Mouse (Mus musculus): ENCODE data around the gene Zswim3. TPM values are rescaled to one million over a fixed set of nuclear protein-coding genes. Genes with fewer than 3 reads are reported as not detected.
"Not testable (repeated sequence)": the region's sequence is repeated elsewhere in the genome, so short reads cannot be mapped to it uniquely, and the experiment has no call there.

The Zswim3 gene
- polyA plus RNA-seq, 1 experiment, result 5.9 TPM

DNA sequence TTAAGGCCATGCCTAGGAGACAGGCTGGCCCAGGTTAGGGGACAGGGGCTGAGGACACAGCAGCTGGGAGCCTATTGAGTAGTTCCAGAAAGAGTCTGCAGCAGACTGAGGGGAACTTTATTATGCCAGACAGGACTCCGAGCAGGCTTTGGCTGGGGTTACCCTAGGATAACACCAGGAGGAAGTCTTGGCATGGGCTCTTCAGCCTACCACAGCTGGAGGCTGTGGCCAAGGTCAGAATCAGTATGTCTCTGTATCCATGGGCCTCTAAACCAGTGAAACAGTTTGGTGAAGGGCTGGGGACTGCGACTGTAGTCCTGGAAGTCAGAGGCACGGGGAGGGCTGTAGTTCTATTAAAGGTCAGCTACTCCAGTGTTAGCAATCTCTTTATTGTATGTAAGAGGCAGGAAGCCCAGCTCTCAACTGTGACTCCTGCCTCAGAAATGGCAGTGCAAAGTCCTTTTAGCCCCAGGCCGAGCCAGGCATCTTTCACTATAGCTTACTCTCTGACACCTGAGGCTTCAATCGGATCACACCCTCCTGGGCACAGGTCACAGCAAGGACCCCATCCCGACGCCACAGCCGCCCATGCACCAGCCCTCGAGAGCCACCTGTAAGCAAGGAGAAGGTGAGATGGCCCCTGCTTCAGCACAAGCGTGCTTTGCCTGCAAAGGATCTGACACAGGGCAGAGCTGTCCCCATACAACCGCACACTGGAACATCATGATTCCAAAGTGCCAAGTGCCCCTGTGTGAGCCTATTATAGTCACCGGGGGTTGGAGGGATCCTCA, 12.3 kb upstream of the Zswim3 start:
- Histone ChIP-seq H3K36me3 (ENCODE audit: control insufficient read depth, insufficient read depth, low read length) (peaks cover 27% of the 10 kb centered on the region), H3K4me3 (ENCODE audit: control insufficient read depth, insufficient read depth, low read length) (no peak overlapping the region), H3K4me1 (replicated peaks; ENCODE audit: control insufficient read depth, insufficient read depth, low read length) (no peaks in the 10 kb centered on the region), H3K27ac (ENCODE audit: control insufficient read depth, insufficient read depth, low read length) (no peak overlapping the region), H3K27me3 (ENCODE audit: control insufficient read depth, insufficient read depth, low read length) (no peaks in the 10 kb centered on the region)
- no peak for TF ChIP-seq POLR2A (IDR thresholded peaks at IDR 0.05; ENCODE audit: control insufficient read depth, extremely low read depth, insufficient read depth, low read length, poor library complexity)
- TF ChIP-seq CTCF (IDR thresholded peaks at IDR 0.05; ENCODE audit: borderline replicate concordance, control insufficient read depth, extremely low read depth, insufficient read depth, low read length, poor library complexity), result no peak
- WGBS, result 97% methylated on average over 12 of the region's 12 CpGs
- no peak for DNase-seq

- Histone ChIP-seq H3K36me3 (ENCODE audit: control insufficient read depth, insufficient read depth, low read length) (peaks cover 30% of the 10 kb centered on the region), H3K27ac (ENCODE audit: control insufficient read depth, insufficient read depth, low read length) (no peak overlapping the region), H3K4me1 (replicated peaks; ENCODE audit: control insufficient read depth, insufficient read depth, low read length) (no peaks in the 10 kb centered on the region), H3K27me3 (ENCODE audit: control insufficient read depth, insufficient read depth, low read length) (no peaks in the 10 kb centered on the region), H3K4me3 (ENCODE audit: control insufficient read depth, insufficient read depth, low read length) (no peak overlapping the region)
- no peak; the same call in 1 of the 2 replicates for TF ChIP-seq CTCF (IDR thresholded peaks at IDR 0.05; ENCODE audit: borderline replicate concordance, control insufficient read depth, extremely low read depth, insufficient read depth, low read length, poor library complexity)
- no peak for TF ChIP-seq POLR2A (IDR thresholded peaks at IDR 0.05; ENCODE audit: control insufficient read depth, extremely low read depth, insufficient read depth, low read length, poor library complexity)
- DNase-seq, result peak; percentile 70
- 99% methylated on average over 3 of the region's 3 CpGs for WGBS
Observed at GRCm38 (mm10) chr2:164793236-164793635, 11.7 kb upstream of the Zswim3 start.

DNA sequence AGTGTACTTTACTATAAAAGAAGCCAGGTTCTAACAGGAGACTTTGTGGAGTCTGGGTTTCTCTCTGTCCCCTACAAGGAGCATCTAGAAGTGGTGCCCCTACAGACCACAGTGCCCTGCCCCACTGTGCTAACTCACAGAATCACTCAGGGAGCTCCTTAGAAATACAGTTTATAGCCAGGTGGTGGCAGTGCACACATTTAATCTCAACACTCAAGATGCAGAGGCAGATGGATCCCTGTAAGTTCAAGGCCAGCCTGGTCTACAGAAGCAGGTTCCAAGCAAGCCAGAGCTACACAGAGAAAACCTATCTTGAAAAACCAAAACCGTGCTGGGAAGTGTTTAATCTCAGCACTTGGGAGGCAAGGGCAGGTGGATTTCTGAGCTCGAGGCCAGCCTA, 11.1 kb upstream of the Zswim3 start:
- no peaks in the 10 kb centered on the region for H3K4me1 ChIP-seq (replicated peaks; ENCODE audit: control insufficient read depth, insufficient read depth, low read length)
- no peaks in the 10 kb centered on the region for H3K27me3 ChIP-seq (ENCODE audit: control insufficient read depth, insufficient read depth, low read length)
- no peak overlapping the region for H3K4me3 ChIP-seq (ENCODE audit: control insufficient read depth, insufficient read depth, low read length)
- no peak for TF ChIP-seq POLR2A (IDR thresholded peaks at IDR 0.05; ENCODE audit: control insufficient read depth, extremely low read depth, insufficient read depth, low read length, poor library complexity)
- no peak for TF ChIP-seq CTCF (IDR thresholded peaks at IDR 0.05; ENCODE audit: borderline replicate concordance, control insufficient read depth, extremely low read depth, insufficient read depth, low read length, poor library complexity)
- 95% methylated on average over 2 of the region's 2 CpGs for WGBS
- H3K36me3 ChIP-seq (ENCODE audit: control insufficient read depth, insufficient read depth, low read length), result peaks cover 30% of the 10 kb centered on the region
- DNase-seq, result no peak
- H3K27ac ChIP-seq (ENCODE audit: control insufficient read depth, insufficient read depth, low read length), result no peak overlapping the region

GRCm38 (mm10) chr2:164794293-164794692, 10.6 kb upstream of the Zswim3 start:
- H3K27me3 ChIP-seq (ENCODE audit: control insufficient read depth, insufficient read depth, low read length), result no peaks in the 10 kb centered on the region
- DNase-seq, result peak; percentile 72
- no peaks in the 10 kb centered on the region for H3K4me1 ChIP-seq (replicated peaks; ENCODE audit: control insufficient read depth, insufficient read depth, low read length)
- WGBS, result 45% methylated on average over 5 of the region's 5 CpGs
- no peak overlapping the region for H3K27ac ChIP-seq (ENCODE audit: control insufficient read depth, insufficient read depth, low read length)
- peaks cover 30% of the 10 kb centered on the region for H3K36me3 ChIP-seq (ENCODE audit: control insufficient read depth, insufficient read depth, low read length)
- no peak overlapping the region for H3K4me3 ChIP-seq (ENCODE audit: control insufficient read depth, insufficient read depth, low read length)
- TF ChIP-seq POLR2A (IDR thresholded peaks at IDR 0.05; ENCODE audit: control insufficient read depth, extremely low read depth, insufficient read depth, low read length, poor library complexity) (no peak), CTCF (IDR thresholded peaks at IDR 0.05; ENCODE audit: borderline replicate concordance, control insufficient read depth, extremely low read depth, insufficient read depth, low read length, poor library complexity) (peak; percentile 49; the same call in 1 of the 2 replicates)

GRCm38 (mm10) chr2:164795868-164796267, 9.0 kb upstream of the Zswim3 start:
- WGBS, result 95% methylated on average over 4 of the region's 4 CpGs
- DNase-seq, result no peak
- peaks cover 30% of the 10 kb centered on the region for H3K36me3 ChIP-seq (ENCODE audit: control insufficient read depth, insufficient read depth, low read length)
- H3K4me1 ChIP-seq (replicated peaks; ENCODE audit: control insufficient read depth, insufficient read depth, low read length), result no peaks in the 10 kb centered on the region
- TF ChIP-seq CTCF (IDR thresholded peaks at IDR 0.05; ENCODE audit: borderline replicate concordance, control insufficient read depth, extremely low read depth, insufficient read depth, low read length, poor library complexity), result no peak
- no peak for TF ChIP-seq POLR2A (IDR thresholded peaks at IDR 0.05; ENCODE audit: control insufficient read depth, extremely low read depth, insufficient read depth, low read length, poor library complexity)
- H3K27ac ChIP-seq (ENCODE audit: control insufficient read depth, insufficient read depth, low read length), result no peak overlapping the region
- H3K4me3 ChIP-seq (ENCODE audit: control insufficient read depth, insufficient read depth, low read length), result no peak overlapping the region
- H3K27me3 ChIP-seq (ENCODE audit: control insufficient read depth, insufficient read depth, low read length), result no peaks in the 10 kb centered on the region

GRCm38 (mm10) chr2:164798554-164798953, 6.3 kb upstream of the Zswim3 start:
- peaks cover 22% of the 10 kb centered on the region for H3K36me3 ChIP-seq (ENCODE audit: control insufficient read depth, insufficient read depth, low read length)

More at GRCm38 (mm10) chr2:164798554-164798953, 6.3 kb upstream of the Zswim3 start:
- not testable (repeated sequence) for H3K4me1 ChIP-seq (replicated peaks; ENCODE audit: control insufficient read depth, insufficient read depth, low read length); DNase-seq; H3K4me3 ChIP-seq (ENCODE audit: control insufficient read depth, insufficient read depth, low read length); H3K27me3 ChIP-seq (ENCODE audit: control insufficient read depth, insufficient read depth, low read length); H3K27ac ChIP-seq (ENCODE audit: control insufficient read depth, insufficient read depth, low read length)
- 87% methylated on average over 6 of the region's 6 CpGs for WGBS
